Mouse (Mus musculus) hindbrain, embryonic 15.5 days (tissue): ENCODE results near the gene Iqck. TPM values are rescaled to one million over a fixed set of nuclear protein-coding genes. Genes with fewer than 3 reads are reported as not detected.

Experiments used
- ATAC-seq: fragments of 200-750 bp; cut with Nextera tagmentation; 2 replicates; pipeline ENCODE4 v1.8.0; 2017; ENCODE audit warnings: low read depth, moderate number of reproducible peaks, moderate TSS enrichment; ENCODE audit not compliant: low FRiP score
- H3K27ac ChIP-seq: fragments of 300-500 bp; sonication (generic); replicated peaks from 2 replicates; pipeline ENCODE4 v1.5.1; 2015; ENCODE audit warnings: mild to moderate bottlenecking, inconsistent platforms
- H3K27me3 ChIP-seq: fragments of 300-500 bp; sonication (generic); 2 replicates; pipeline ENCODE4 v1.6.1; 2015; ENCODE audit warnings: control low read depth, inconsistent platforms
- H3K36me3 ChIP-seq: fragments of 300-500 bp; sonication (generic); 2 replicates; pipeline ENCODE4 v1.6.1; 2015; ENCODE audit warnings: control low read depth, inconsistent platforms
- H3K4me1 ChIP-seq: fragments of 300-500 bp; sonication (generic); replicated peaks from 2 replicates; pipeline ENCODE4 v1.6.1; 2015; ENCODE audit warnings: control low read depth, inconsistent platforms
- H3K4me2 ChIP-seq: fragments of 300-500 bp; sonication (generic); 2 replicates; pipeline ENCODE4 v1.6.1; 2015; ENCODE audit warnings: moderate library complexity, mild to moderate bottlenecking, inconsistent platforms
- H3K4me3 ChIP-seq: fragments of 300-500 bp; sonication (generic); 2 replicates; pipeline ENCODE4 v1.5.1; 2015; ENCODE audit warnings: mild to moderate bottlenecking, inconsistent platforms
- H3K9ac ChIP-seq: fragments of 300-500 bp; sonication (generic); 2 replicates; pipeline ENCODE4 v1.6.1; 2015; ENCODE audit warnings: inconsistent platforms
- H3K9me3 ChIP-seq: fragments of 300-500 bp; sonication (generic); 2 replicates; pipeline ENCODE4 v1.6.1; 2016; ENCODE audit warnings: control low read depth, inconsistent platforms
- WGBS: fragments of 180-500 bp; shearing (Covaris S2); methylation state at CpG from one replicate; pipeline ENCODE4 v1.1.7; 2015; 5-methylcytosine and 5-hydroxymethylcytosine counted together
- polyA plus RNA-seq: library from polyadenylated mRNA; unstranded; fragments of >200 nt; fragmentation: Nextera tagmentation; extraction: Ambion mirVana; gene quantifications from 2 replicates; pipeline ENCODE4 v1.2.1, GENCODE M21; 2015

The Iqck gene
- polyA plus RNA-seq, 1 experiment from 2014 or later: 3.7 TPM

DNA sequence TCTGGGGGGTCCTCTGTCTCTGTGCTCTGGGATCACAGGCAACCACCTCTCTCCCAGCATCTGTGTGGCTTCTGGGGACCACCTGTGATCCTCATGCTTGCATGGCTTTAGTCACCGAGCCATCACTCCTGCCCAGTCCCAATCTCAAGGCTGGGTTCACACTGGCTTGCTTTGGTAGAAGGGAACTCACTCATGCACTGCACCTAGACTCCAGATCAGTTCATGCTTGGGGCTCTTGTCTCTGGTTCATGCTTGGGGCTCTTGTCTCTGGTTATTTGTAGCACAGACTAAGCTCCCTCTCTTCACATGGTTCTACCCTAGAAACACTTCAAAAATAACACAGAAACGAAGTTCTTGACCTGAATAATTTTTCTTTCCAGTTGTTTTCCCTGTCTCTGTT lies 44.5 kb downstream of the Iqck start:
- ATAC-seq: no peak
- no peak overlapping the region for H3K9ac ChIP-seq
- H3K4me1 ChIP-seq: peaks cover 15% of the 10 kb centered on the region
- no peaks in the 10 kb centered on the region for H3K27me3 ChIP-seq
- H3K36me3 ChIP-seq: no peaks in the 10 kb centered on the region
- H3K4me3 ChIP-seq: no peak overlapping the region
- H3K27ac ChIP-seq: no peak overlapping the region
- no peaks in the 10 kb centered on the region for H3K9me3 ChIP-seq
- 76% methylated on average over 2 of the region's 2 CpGs for WGBS
- no peak overlapping the region for H3K4me2 ChIP-seq

DNA sequence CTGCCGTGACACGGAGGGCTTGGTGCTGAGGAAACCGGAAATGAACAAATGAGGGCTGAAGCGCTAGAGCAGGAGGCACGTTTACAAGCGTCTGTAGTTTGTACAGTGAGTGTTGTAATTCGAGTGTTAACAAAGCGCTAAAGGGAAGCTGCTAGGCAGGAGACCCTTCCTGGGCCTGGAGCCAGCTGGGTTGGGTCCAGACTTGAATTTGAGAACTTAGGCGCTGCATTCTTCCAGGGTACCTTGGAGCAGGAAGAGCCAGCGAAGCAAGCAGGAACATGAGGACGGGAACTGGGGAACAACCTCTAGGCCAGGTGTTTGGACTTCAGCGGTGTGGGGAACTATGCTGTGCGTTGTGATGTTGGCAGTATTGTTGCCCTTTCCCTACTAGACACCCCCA lies 47.4 kb downstream of the Iqck start:
- H3K4me2 ChIP-seq: peak overlapping the region; percentile 25; the same call in 1 of the 2 replicates
- 46% methylated on average over 13 of the region's 13 CpGs for WGBS
- peak; percentile 59; the same call in 1 of the 2 replicates for ATAC-seq
- H3K9me3 ChIP-seq: no peaks in the 10 kb centered on the region
- H3K36me3 ChIP-seq: no peaks in the 10 kb centered on the region
- H3K27ac ChIP-seq: 0 out of 2 replicates have a peak overlapping the region, but pooled peaks have one; percentile 7
- peaks cover 11% of the 10 kb centered on the region; the same call in 1 of the 2 replicates for H3K4me1 ChIP-seq
- no peak overlapping the region for H3K9ac ChIP-seq
- no peak overlapping the region for H3K4me3 ChIP-seq
- H3K27me3 ChIP-seq: no peaks in the 10 kb centered on the region

DNA sequence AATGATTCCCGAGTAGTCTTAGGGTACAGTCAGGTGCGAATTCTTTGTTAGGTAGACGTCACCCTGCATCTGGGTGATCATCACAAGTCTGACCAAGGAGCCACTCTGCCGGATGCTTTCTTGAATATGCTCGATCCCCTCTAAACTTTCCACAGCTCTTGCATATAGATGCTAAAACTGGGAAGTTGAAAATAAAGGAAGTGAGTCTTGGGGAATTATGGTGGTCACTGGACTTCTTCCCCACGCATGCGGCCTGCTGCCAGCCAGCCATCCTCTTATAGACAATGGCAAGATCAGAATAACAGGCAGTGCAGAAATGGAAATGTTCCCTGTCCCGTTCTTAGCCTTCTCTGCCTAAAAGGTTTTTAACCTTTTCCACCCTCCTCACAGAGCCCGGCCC lies 48.3 kb downstream of the Iqck start:
- 89% methylated on average over 9 of the region's 9 CpGs for WGBS

DNA sequence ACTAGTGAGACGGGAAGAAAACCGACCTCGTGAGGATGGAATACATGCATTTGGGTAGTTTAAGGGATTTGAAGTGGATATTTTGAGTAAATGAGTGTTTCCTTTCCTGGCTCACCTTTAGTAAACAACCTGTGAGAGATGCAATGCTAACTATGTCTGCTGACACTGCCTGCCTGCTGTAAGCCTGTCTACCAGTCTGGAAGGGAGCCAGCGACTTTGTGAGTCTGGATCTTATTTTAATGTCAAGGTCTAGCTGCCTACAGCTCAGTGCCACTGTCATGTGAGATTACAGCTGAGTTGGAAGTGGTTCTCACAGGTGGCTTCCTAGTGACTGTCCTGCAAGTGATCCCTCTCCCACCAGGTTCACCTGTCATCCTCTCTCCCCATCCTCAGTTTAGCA lies 49.0 kb downstream of the Iqck start:
- Histone ChIP-seq H3K9me3 (no peaks in the 10 kb centered on the region), H3K36me3 (no peaks in the 10 kb centered on the region), H3K4me1 (peaks cover 11% of the 10 kb centered on the region; the same call in 1 of the 2 replicates), H3K4me3 (no peak overlapping the region), H3K4me2 (no peak overlapping the region), H3K9ac (no peak overlapping the region), H3K27me3 (no peaks in the 10 kb centered on the region), H3K27ac (no peak overlapping the region)
- ATAC-seq: no peak
- WGBS: 88% methylated on average over 4 of the region's 4 CpGs

More for the DNA sequence above, 48.3 kb downstream of the Iqck start:
- H3K36me3 ChIP-seq: no peaks in the 10 kb centered on the region
- H3K9ac ChIP-seq: no peak overlapping the region
- no peak overlapping the region for H3K4me3 ChIP-seq
- H3K27me3 ChIP-seq: no peaks in the 10 kb centered on the region
- ATAC-seq: no peak
- H3K4me2 ChIP-seq: no peak overlapping the region
- H3K9me3 ChIP-seq: no peaks in the 10 kb centered on the region
- H3K4me1 ChIP-seq: peaks cover 11% of the 10 kb centered on the region; the same call in 1 of the 2 replicates
- no peak overlapping the region for H3K27ac ChIP-seq

DNA sequence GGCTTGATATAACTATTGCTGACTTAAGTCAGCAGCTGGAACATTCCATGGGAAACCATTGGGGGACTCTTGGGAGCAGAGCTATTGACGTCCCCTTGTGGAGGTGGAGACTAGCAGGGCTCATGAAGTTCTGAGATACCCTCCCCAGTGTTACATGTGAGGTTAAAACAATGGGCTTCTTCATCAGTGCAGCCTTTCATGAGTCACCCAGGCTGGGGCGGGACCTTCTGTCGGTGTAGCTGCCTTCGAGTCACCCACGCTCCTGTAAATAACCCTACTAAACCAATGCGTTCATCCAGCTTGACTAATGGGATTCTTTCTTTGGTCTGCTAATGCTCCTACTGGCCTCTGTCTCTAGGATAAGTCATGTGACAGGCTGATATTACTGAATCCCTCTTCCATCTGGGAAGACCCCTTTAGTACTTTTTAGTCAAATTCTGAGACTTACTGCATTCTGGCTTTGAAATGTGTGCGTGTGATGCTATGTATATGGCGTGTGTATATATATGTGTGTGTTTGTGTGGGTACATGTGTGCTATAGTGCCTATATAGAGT lies 53.5 kb downstream of the Iqck start:
- Histone ChIP-seq H3K4me2 (no peak overlapping the region), H3K36me3 (no peaks in the 10 kb centered on the region), H3K27me3 (no peaks in the 10 kb centered on the region), H3K4me3 (no peak overlapping the region), H3K4me1 (peaks cover 13% of the 10 kb centered on the region), H3K9ac (no peak overlapping the region), H3K9me3 (no peaks in the 10 kb centered on the region), H3K27ac (no peak overlapping the region)
- WGBS: 72% methylated on average over 8 of the region's 8 CpGs
- ATAC-seq: no peak

DNA sequence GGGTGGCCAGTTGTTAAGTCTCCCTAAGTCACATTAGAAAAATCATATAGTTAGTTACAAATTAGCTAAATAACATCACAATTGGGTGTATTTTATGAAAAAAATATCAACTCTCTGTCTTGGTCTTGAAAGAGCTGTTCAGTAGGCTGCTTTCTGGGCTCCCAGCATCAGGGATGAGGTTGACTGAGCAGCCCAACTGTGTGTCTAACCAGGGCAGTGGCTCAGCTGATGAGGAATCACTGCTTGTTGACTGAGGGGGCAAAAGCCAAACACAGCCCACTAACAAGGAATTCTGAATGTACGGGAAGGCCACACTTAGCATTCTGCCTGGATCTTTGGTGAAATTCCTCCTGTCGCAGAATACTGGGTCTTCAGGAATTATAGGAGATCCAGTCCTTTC lies 54.9 kb downstream of the Iqck start:
- 80% methylated on average over 2 of the region's 2 CpGs for WGBS
- Histone ChIP-seq H3K36me3 (no peaks in the 10 kb centered on the region), H3K9ac (no peak overlapping the region), H3K27ac (no peak overlapping the region), H3K27me3 (no peaks in the 10 kb centered on the region), H3K4me1 (peaks cover 13% of the 10 kb centered on the region), H3K9me3 (no peaks in the 10 kb centered on the region), H3K4me3 (no peak overlapping the region), H3K4me2 (no peak overlapping the region)
- no peak for ATAC-seq

DNA sequence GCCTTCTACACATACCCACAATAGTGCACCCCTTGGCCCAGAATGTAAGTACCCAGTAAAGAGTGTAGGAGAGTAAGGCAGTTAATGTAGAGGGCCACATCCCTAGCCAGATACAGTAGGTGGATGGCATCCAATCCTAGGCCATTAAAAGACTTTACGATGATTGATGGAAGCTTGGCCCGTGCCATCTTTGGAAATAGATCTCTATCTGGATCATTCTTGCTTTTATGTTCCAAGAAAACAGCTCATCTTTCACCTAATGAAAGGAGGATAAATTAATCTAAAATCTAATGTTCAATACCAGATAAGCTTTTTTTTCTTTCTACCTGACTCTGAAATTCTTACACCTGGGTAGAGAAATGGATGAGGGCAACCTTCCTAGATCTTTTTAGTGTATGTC lies 55.6 kb downstream of the Iqck start:
- Histone ChIP-seq H3K4me3 (no peak overlapping the region), H3K27me3 (no peaks in the 10 kb centered on the region), H3K4me2 (no peak overlapping the region), H3K36me3 (no peaks in the 10 kb centered on the region), H3K9me3 (no peaks in the 10 kb centered on the region), H3K4me1 (peaks cover 13% of the 10 kb centered on the region), H3K9ac (no peak overlapping the region), H3K27ac (no peak overlapping the region)
- 79% methylated on average over 2 of the region's 2 CpGs for WGBS
- no peak for ATAC-seq

DNA sequence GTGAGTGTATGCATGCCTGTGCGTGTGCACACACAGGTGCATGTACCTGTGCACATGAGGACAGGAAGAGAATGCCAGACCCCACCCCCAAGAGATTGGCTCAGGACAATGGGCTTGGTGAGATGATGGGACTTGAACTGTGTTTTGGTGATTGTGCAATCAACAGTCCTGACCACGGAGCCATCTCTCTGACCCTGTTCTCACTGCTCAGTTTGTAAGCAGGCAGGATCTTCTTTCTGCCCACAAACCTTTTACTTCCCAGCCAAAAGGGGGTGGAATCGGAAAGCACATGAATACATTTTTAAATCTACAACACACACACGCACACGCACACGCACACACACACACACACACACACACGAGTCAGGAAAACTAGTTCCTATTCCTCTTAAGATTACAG lies 56.0 kb downstream of the Iqck start:
- Histone ChIP-seq H3K9me3 (no peaks in the 10 kb centered on the region), H3K4me1 (peaks cover 13% of the 10 kb centered on the region), H3K9ac (no peak overlapping the region), H3K4me2 (no peak overlapping the region), H3K27me3 (no peaks in the 10 kb centered on the region), H3K4me3 (no peak overlapping the region), H3K27ac (no peak overlapping the region), H3K36me3 (no peaks in the 10 kb centered on the region)
- no peak for ATAC-seq
- WGBS: 61% methylated on average over 7 of the region's 7 CpGs

DNA sequence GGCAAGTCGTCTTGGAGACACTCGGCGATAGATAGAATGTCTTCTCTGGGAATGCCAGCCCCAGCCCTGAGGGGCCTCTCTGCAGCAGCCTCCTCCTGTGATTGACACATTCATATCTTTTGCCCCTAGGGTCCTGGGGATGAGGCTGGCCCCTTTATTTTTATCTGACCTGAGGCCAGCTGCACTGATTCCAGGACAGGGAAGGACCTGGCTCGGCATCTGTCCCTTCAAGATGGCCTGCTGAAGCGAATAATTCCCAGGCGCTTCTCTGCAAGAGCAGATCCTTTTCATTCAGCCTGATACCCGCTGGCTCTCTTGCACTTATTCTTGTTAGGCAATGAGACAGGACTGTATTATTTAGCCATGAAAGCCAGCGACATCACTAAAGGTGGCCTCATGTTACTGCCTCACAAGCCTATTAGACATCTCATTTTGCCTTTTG lies 56.5 kb downstream of the Iqck start:
- Histone ChIP-seq H3K27me3 (no peaks in the 10 kb centered on the region), H3K4me2 (no peak overlapping the region), H3K4me3 (no peak overlapping the region), H3K27ac (no peak overlapping the region), H3K4me1 (peaks cover 13% of the 10 kb centered on the region), H3K9ac (no peak overlapping the region), H3K36me3 (no peaks in the 10 kb centered on the region), H3K9me3 (no peaks in the 10 kb centered on the region)
- 13% methylated on average over 8 of the region's 8 CpGs for WGBS
- ATAC-seq: no peak

GRCm38 (mm10) chr7:118914561-118915165 lies 59.1 kb downstream of the Iqck start:
- H3K27ac ChIP-seq: no peak overlapping the region
- no peaks in the 10 kb centered on the region for H3K9me3 ChIP-seq
- no peaks in the 10 kb centered on the region for H3K36me3 ChIP-seq
- H3K4me1 ChIP-seq: peaks cover 15% of the 10 kb centered on the region
- H3K27me3 ChIP-seq: no peaks in the 10 kb centered on the region
- 80% methylated on average over 7 of the region's 7 CpGs for WGBS
- H3K4me2 ChIP-seq: no peak overlapping the region
- ATAC-seq: no peak
- no peak overlapping the region for H3K4me3 ChIP-seq
- no peak overlapping the region for H3K9ac ChIP-seq

GRCm38 (mm10) chr7:118919261-118920006 lies 63.9 kb downstream of the Iqck start:
- H3K27ac ChIP-seq: no peak overlapping the region
- H3K9me3 ChIP-seq: no peaks in the 10 kb centered on the region
- no peak overlapping the region for H3K9ac ChIP-seq
- no peak overlapping the region for H3K4me2 ChIP-seq
- 0 out of 2 replicates have a peak, but pooled peaks cover 3% of the 10 kb centered on the region for H3K4me1 ChIP-seq
- no peaks in the 10 kb centered on the region for H3K36me3 ChIP-seq
- H3K4me3 ChIP-seq: no peak overlapping the region
- 43% methylated on average over 10 of the region's 10 CpGs for WGBS
- H3K27me3 ChIP-seq: no peaks in the 10 kb centered on the region
- ATAC-seq: 0 out of 2 replicates have a peak, but pooled peaks have one; percentile 48
